Mouse (Mus musculus) monocyte, adult 2 months (primary cell): ENCODE measurements at regions not wholly inside any gene's neighbourhood (a gene's known extent, or its start where the extent isn't known, plus 50 kb on each side); places are given as distances from the start of the nearest gene placed in this dataset.

Source experiments
- DNase-seq, 2 experiments: peaks; one replicate each; pipeline ENCODE4 v3.0.0; 2022; ENCODE audit warnings: low spot score in 2 of 2, low read depth in 1 of 2

GRCm38 (mm10) chr19:60040721-60041120 lies 97.3 kb upstream of the Rab11fip2 start:
- DNase-seq, result no peak

- DNase-seq, result no peak
Observed at GRCm38 (mm10) chr19:60032667-60033066, 89.2 kb upstream of the Rab11fip2 start.

GRCm38 (mm10) chr19:60030212-60030788 lies 86.8 kb upstream of the Rab11fip2 start:
- DNase-seq, result no peak

- no peak for DNase-seq
Observed at GRCm38 (mm10) chr19:60029720-60030119, 86.3 kb upstream of the Rab11fip2 start.

GRCm38 (mm10) chr19:60015614-60016300 lies 72.3 kb upstream of the Rab11fip2 start:
- DNase-seq, result no peak

- DNase-seq, result no peak
Observed at GRCm38 (mm10) chr19:59995557-59995956, 52.1 kb upstream of the Rab11fip2 start.
